In the genomic region with DNA sequence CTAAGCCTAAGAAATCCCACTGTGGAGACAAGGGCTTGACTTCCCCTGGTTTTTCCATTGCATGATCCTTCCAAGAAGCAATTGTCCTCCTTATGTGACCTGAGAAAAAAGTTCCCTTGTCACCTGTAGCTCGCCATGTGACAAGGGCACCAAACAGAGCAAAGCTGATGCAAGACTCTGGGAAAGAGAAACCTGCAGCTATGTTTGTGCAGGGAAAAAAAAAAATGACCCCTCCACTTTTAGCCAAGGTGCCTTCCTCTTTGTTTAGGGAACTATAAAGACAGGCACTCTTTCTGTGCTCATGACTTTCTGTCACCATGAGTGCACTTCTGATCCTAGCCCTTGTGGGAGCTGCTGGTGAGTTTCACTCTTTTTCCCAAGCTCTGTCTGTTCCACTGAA, we compare ENCODE assay signal across 18 mouse cellular contexts. TPM values are rescaled to one million over a fixed set of nuclear protein-coding genes. Genes with fewer than 3 reads are reported as not detected.
"Had no signal": no experiment of that assay in that cellular context is flagged by ENCODE, and none has a peak within 500 bp of the region (broad histone marks: within the 10 kb centered on the region; RNA-seq: fewer than 3 reads in every experiment).

A gene (plus strand): TSS at position 301 of the 400 bp plus-strand sequence.

- ATAC-seq: inflammation-experienced regulatory T-cells, adult 6 months; liver, embryonic 12.5 days had no signal

- H3K27ac ChIP-seq: kidney, postnatal 0 days; limb, embryonic 15.5 days; liver, embryonic 12.5 days; lung, embryonic 15.5 days; midbrain, embryonic 10.5 days; neural tube, embryonic 15.5 days had no signal

- H3K9ac ChIP-seq: limb, embryonic 15.5 days; liver, embryonic 12.5 days; lung, embryonic 15.5 days; neural tube, embryonic 15.5 days had no signal

- H3K9me3 ChIP-seq: limb, embryonic 15.5 days; liver, embryonic 12.5 days; lung, embryonic 15.5 days; midbrain, embryonic 10.5 days; neural tube, embryonic 15.5 days had no signal

- DNase-seq: kidney, adult 8-10 months; kidney, postnatal 36 days; layer of hippocampus, adult 9-11 months; layer of hippocampus, postnatal 36 days; midbrain, embryonic 14.5 days had no signal

- H3K4me3 ChIP-seq: limb, embryonic 15.5 days; liver, embryonic 12.5 days; lung, embryonic 15.5 days; midbrain, embryonic 10.5 days; myocyte; neural tube, embryonic 15.5 days had no signal

- H3K27me3 ChIP-seq: limb, embryonic 15.5 days; liver, embryonic 12.5 days; lung, embryonic 15.5 days; neural tube, embryonic 15.5 days had no signal

- H3K4me1 ChIP-seq: limb, embryonic 15.5 days; liver, embryonic 12.5 days; lung, embryonic 15.5 days; midbrain, embryonic 10.5 days; neural tube, embryonic 15.5 days had no signal

- H3K36me3 ChIP-seq: limb, embryonic 15.5 days; liver, embryonic 12.5 days; lung, embryonic 15.5 days; midbrain, embryonic 10.5 days; neural tube, embryonic 15.5 days had no signal

- H3K4me2 ChIP-seq: limb, embryonic 15.5 days; liver, embryonic 12.5 days; lung, embryonic 15.5 days; neural tube, embryonic 15.5 days had no signal

RNA-seq across cellular contexts. Expression of the gene that starts here (rescaled TPM):
- total RNA-seq: layer of hippocampus, adult 18-20 months; layer of hippocampus, postnatal 36 days; left cerebral cortex, adult 8-10 months; left cerebral cortex, postnatal 25 days had no signal
- polyA plus RNA-seq: kidney, postnatal 0 days; limb, embryonic 11.5 days; limb, embryonic 15.5 days; liver, embryonic 12.5 days; lung, embryonic 15.5 days; midbrain, embryonic 10.5 days; midbrain, embryonic 14.5 days; neural tube, embryonic 11.5 days; neural tube, embryonic 15.5 days had no signal
